In genomic region chr13:42725709-42726231, GRCm38 (mm10) we compare ENCODE assay signal across 8 mouse cellular contexts. TPM values are rescaled to one million over a fixed set of nuclear protein-coding genes. Genes with fewer than 3 reads are reported as not detected.
A peak's percentile ranks its signal among the peaks of the same experiment; 100 is the strongest.
DNase-seq lines count a peak whose midpoint lies in the region; ATAC-seq lines count a peak whose summit lies in the region.

No protein-coding gene starts in this region.

- no peaks in the 10 kb centered on the region for H3K36me3 ChIP-seq in kidney, embryonic 14.5 days (ENCODE audit: control insufficient read depth, insufficient read depth, low read length)
- no peaks in the 10 kb centered on the region for H3K36me3 ChIP-seq in liver, embryonic 11.5 days (ENCODE audit: control insufficient read depth, insufficient read depth, low read length)

- H3K4me3 ChIP-seq in kidney, embryonic 14.5 days (ENCODE audit: low read length), result no peak overlapping the region
- no peak overlapping the region for H3K4me3 ChIP-seq in liver, embryonic 11.5 days (ENCODE audit: low read depth, low read length)

- peak; percentile 14 to 81 for DNase-seq in adrenal gland, adult (ENCODE audit: inconsistent age in 2 of 2, low spot score in 1 of 2)
- no peak for DNase-seq in adrenal gland, postnatal 4 days (ENCODE audit: low spot score in 2 of 2)
- peak; percentile 45 for DNase-seq in kidney, adult 11 months
- DNase-seq in cerebellum, adult 9-10 months, result peak; percentile 33
- peak; percentile 45 for DNase-seq in kidney, postnatal 14 days
- DNase-seq in testis, postnatal 10 days (ENCODE audit: low spot score), result no peak
- no peak for DNase-seq in liver, embryonic 11.5 days (ENCODE audit: low spot score)

- H3K27me3 ChIP-seq in kidney, embryonic 14.5 days (ENCODE audit: control insufficient read depth, insufficient read depth, low read length), result no peaks in the 10 kb centered on the region; the same call in 1 of the 2 replicates
- no peaks in the 10 kb centered on the region for H3K27me3 ChIP-seq in liver, embryonic 11.5 days (replicated peaks; ENCODE audit: control insufficient read depth, insufficient read depth, low read length)

- no peak overlapping the region for H3K9ac ChIP-seq in kidney, embryonic 14.5 days (ENCODE audit: low read depth, low read length)
- H3K9ac ChIP-seq in liver, embryonic 11.5 days (ENCODE audit: low read depth, low read length), result no peak overlapping the region

- no peak for ATAC-seq in kidney, embryonic 14.5 days (ENCODE audit: low FRiP score, low TSS enrichment)
- no peak for ATAC-seq in liver, embryonic 11.5 days (replicated peaks; ENCODE audit: low FRiP score)

- H3K4me1 ChIP-seq in kidney, embryonic 14.5 days (ENCODE audit: control insufficient read depth, insufficient read depth, low read length), result peaks cover 11% of the 10 kb centered on the region; the same call in 1 of the 2 replicates
- H3K4me1 ChIP-seq in liver, embryonic 11.5 days (replicated peaks; ENCODE audit: control insufficient read depth, insufficient read depth, low read length), result no peaks in the 10 kb centered on the region

- H3K9me3 ChIP-seq in kidney, embryonic 14.5 days (ENCODE audit: control insufficient read depth, low read length), result no peaks in the 10 kb centered on the region
- no peaks in the 10 kb centered on the region for H3K9me3 ChIP-seq in liver, embryonic 11.5 days (ENCODE audit: control insufficient read depth, low read length)

- H3K27ac ChIP-seq in kidney, embryonic 14.5 days (ENCODE audit: low read depth, low read length), result no peak overlapping the region
- no peak overlapping the region for H3K27ac ChIP-seq in liver, embryonic 11.5 days (ENCODE audit: low read depth, low read length)

- no peak overlapping the region for H3K4me2 ChIP-seq in kidney, embryonic 14.5 days (replicated peaks; ENCODE audit: low read depth, low read length)
- H3K4me2 ChIP-seq in liver, embryonic 11.5 days, result no peak overlapping the region

- 64% methylated on average over 7 of the region's 7 CpGs for WGBS in kidney, embryonic 14.5 days
- 63% methylated on average over 7 of the region's 7 CpGs for WGBS in liver, embryonic 11.5 days

RNA-seq across cellular contexts. Expression of gene Phactr1, which starts 45.3 kb away (rescaled TPM):
- 10 to 100 TPM; 20.1 to 23.7 TPM for total RNA-seq in adrenal gland, postnatal 4 days (2021)
- 24.8 and 26.6 TPM in 2 replicates for polyA plus RNA-seq in kidney, embryonic 14.5 days (2014; fragmentation: Nextera tagmentation; extraction: Ambion mirVana)
- 1.3 and 1.4 TPM in 2 replicates for polyA plus RNA-seq in liver, embryonic 11.5 days (2014; fragmentation: Nextera tagmentation; extraction: Ambion mirVana)

Comparison
In these comparisons a context has a peak if more than half of its experiments do, and no peak if none do; other contexts are left out.
1. DNase-seq: peak in adrenal gland, adult (2 of 2), kidney, adult 11 months (single experiment), cerebellum, adult 9-10 months (single experiment) and kidney, postnatal 14 days (single experiment); none in adrenal gland, postnatal 4 days (0 of 2), testis, postnatal 10 days (single experiment) and liver, embryonic 11.5 days (single experiment).
2. RNA of gene Phactr1, which starts 45.3 kb away (polyA plus RNA-seq): 24.8 to 26.6 TPM in kidney, embryonic 14.5 days; 1.3 to 1.4 TPM in liver, embryonic 11.5 days; every median in the first group is over 10 times any median in the second.